Mouse (Mus musculus) midbrain, embryonic 16.5 days (tissue): ENCODE data around the gene Gm47995. TPM values are rescaled to one million over a fixed set of nuclear protein-coding genes. Genes with fewer than 3 reads are reported as not detected.

ENCODE experiments used
- ATAC-seq: fragments of 200-750 bp; cut with Nextera tagmentation; 2 replicates; pipeline ENCODE4 v1.8.0; 2017; ENCODE audit warnings: moderate TSS enrichment
- H3K27ac ChIP-seq: fragments of 300-500 bp; sonication (generic); 2 replicates; pipeline ENCODE4 v1.5.1; 2014; ENCODE audit warnings: mild to moderate bottlenecking, low read length, mixed read lengths
- H3K27me3 ChIP-seq: fragments of 300-500 bp; sonication (generic); 2 replicates; pipeline ENCODE4 v1.6.1; 2014; ENCODE audit warnings: low read depth, low read length, mixed read lengths; ENCODE audit not compliant: control insufficient read depth, insufficient read depth
- H3K36me3 ChIP-seq: fragments of 300-500 bp; sonication (generic); 2 replicates; pipeline ENCODE4 v1.6.1; 2014; ENCODE audit warnings: mild to moderate bottlenecking, low read length, moderate library complexity, mixed read lengths; ENCODE audit not compliant: control insufficient read depth, insufficient read depth
- H3K4me1 ChIP-seq: fragments of 300-500 bp; sonication (generic); 2 replicates; pipeline ENCODE4 v1.6.1; 2014; ENCODE audit warnings: mild to moderate bottlenecking, low read length, mixed read lengths; ENCODE audit not compliant: control insufficient read depth, insufficient read depth
- H3K4me2 ChIP-seq: fragments of 300-500 bp; sonication (generic); 2 replicates; pipeline ENCODE4 v1.6.1; 2014; ENCODE audit warnings: mild to moderate bottlenecking, low read length, mixed read lengths
- H3K4me3 ChIP-seq: fragments of 300-500 bp; sonication (generic); 2 replicates; pipeline ENCODE4 v1.5.1; 2014; ENCODE audit warnings: low read depth, mild to moderate bottlenecking, low read length, moderate library complexity, mixed read lengths
- H3K9ac ChIP-seq: fragments of 300-500 bp; sonication (generic); 2 replicates; pipeline ENCODE4 v1.6.1; 2014; ENCODE audit warnings: low read depth, low read length, mixed read lengths
- H3K9me3 ChIP-seq: fragments of 300-500 bp; sonication (generic); replicated peaks from 2 replicates; pipeline ENCODE4 v1.6.1; 2014; ENCODE audit warnings: mild to moderate bottlenecking, low read length, mixed read lengths; ENCODE audit not compliant: control insufficient read depth, poor library complexity, severe bottlenecking
- WGBS: fragments of 180-500 bp; shearing (Covaris S2); extraction: QIAGEN DNeasy Blood & Tissue Kit; methylation state at CpG from one replicate; pipeline ENCODE4 v1.1.7; 2014; 5-methylcytosine and 5-hydroxymethylcytosine counted together
- polyA plus RNA-seq: library from polyadenylated mRNA; unstranded; fragments of >200 nt; fragmentation: Nextera tagmentation; extraction: Ambion mirVana; gene quantifications from 2 replicates; pipeline ENCODE4 v1.2.1, GENCODE M21; 2015

Gm47995 gene
- polyA plus RNA-seq, 1 experiment from 2014 or later, result not detected

GRCm38 (mm10) chr1:151233756-151234155 lies 35.5 kb downstream of the Gm47995 start:
- Histone ChIP-seq H3K9ac (no peak overlapping the region), H3K27ac (no peak overlapping the region), H3K4me1 (no peaks in the 10 kb centered on the region), H3K4me3 (no peak overlapping the region), H3K36me3 (no peaks in the 10 kb centered on the region), H3K4me2 (no peak overlapping the region), H3K9me3 (no peaks in the 10 kb centered on the region; the same call in 1 of the 2 replicates), H3K27me3 (no peaks in the 10 kb centered on the region)
- WGBS, result 93% methylated on average over 3 of the region's 3 CpGs
- ATAC-seq, result no peak

DNA sequence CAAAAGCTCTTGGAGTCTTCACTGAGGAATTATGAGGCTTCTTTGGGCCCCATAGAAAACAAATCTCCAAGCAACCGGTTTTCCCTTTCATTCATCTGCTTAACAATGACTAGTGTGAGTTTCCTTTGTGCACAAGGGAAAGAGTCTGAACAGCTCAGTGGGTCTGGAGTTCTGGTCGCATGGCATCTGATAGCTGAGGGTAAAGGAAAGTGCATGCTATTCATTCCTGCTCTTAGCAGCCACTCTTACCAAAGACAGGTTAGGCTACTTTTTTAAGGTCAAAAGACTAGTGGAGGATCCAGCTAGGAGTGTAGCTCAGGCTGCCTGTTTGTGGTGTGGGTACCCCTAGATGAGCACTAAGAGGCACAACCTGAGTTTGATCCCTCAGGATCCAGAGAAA lies 37.3 kb downstream of the Gm47995 start:
- Histone ChIP-seq H3K4me3 (no peak overlapping the region), H3K9me3 (no peaks in the 10 kb centered on the region; the same call in 1 of the 2 replicates), H3K9ac (no peak overlapping the region), H3K27ac (no peak overlapping the region), H3K36me3 (no peaks in the 10 kb centered on the region), H3K4me2 (no peak overlapping the region), H3K27me3 (no peaks in the 10 kb centered on the region), H3K4me1 (no peaks in the 10 kb centered on the region)
- ATAC-seq, result no peak
- 2% methylated on average over 2 of the region's 2 CpGs for WGBS

DNA sequence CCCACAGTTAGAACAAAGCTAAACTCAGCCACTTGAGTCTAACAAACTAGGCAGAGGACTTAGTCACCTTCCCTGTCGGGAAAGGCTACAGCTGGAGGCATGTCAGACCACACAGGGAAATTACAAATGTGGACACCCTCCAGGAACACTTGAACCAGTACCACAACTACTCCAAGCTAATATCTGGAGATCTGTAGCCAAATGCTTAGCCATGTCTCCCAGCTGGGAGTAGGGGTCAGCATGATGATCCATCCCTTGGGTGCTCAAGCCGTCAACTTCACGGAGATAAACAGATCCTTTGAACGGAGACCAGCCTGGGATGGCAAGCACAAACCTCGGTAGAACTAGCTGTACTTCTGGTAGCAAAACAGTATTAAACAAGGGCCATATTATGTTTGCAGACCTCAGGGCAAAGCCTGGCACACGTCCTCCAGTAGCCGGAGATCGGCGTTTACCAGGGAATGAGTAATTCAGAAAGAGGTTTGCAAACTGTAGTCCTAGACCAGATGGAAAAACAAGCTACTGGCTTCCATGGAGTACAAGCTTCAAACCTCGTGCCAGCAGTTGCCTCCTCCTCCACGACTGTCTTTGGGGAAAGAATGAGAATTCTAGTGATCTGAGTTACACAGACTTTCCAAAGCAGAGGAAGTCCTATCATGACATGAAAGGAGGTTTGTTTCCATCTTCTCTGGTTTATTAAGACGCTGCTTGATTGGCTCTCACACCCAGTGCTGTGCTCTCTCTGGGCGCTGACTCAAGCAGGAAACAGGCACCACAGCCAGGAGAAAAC lies 38.1 kb downstream of the Gm47995 start:
- Histone ChIP-seq H3K4me1 (no peaks in the 10 kb centered on the region), H3K27me3 (no peaks in the 10 kb centered on the region), H3K4me3 (no peak overlapping the region), H3K9me3 (no peaks in the 10 kb centered on the region; the same call in 1 of the 2 replicates), H3K4me2 (no peak overlapping the region), H3K27ac (no peak overlapping the region), H3K9ac (no peak overlapping the region), H3K36me3 (no peaks in the 10 kb centered on the region)
- ATAC-seq, result no peak
- WGBS, result 79% methylated on average over 13 of the region's 13 CpGs

DNA sequence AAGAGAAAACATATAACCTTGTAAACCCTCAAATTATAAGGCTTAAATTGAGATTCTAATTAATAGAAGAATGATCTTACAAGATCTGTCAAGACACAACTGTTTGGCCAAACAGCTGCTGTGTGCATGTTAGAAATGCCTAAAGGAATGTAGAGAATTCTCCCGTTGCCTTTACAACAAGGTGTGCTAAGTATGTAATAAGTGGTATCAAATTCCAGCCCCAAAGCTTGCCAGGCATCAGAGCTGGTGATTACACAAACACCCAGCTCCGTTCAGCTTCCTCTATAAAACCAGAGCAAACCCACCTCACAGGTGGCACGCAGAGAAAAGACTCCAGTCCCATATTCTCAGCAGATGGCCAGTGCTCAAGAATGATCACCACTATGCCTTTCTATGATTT lies 39.5 kb downstream of the Gm47995 start:
- no peak overlapping the region for H3K4me2 ChIP-seq
- H3K4me3 ChIP-seq, result no peak overlapping the region
- 88% methylated on average over 3 of the region's 3 CpGs for WGBS
- H3K9me3 ChIP-seq, result no peaks in the 10 kb centered on the region; the same call in 1 of the 2 replicates
- H3K27ac ChIP-seq, result no peak overlapping the region
- no peaks in the 10 kb centered on the region for H3K36me3 ChIP-seq
- ATAC-seq, result no peak
- no peak overlapping the region for H3K9ac ChIP-seq
- no peaks in the 10 kb centered on the region for H3K27me3 ChIP-seq
- H3K4me1 ChIP-seq, result no peaks in the 10 kb centered on the region

DNA sequence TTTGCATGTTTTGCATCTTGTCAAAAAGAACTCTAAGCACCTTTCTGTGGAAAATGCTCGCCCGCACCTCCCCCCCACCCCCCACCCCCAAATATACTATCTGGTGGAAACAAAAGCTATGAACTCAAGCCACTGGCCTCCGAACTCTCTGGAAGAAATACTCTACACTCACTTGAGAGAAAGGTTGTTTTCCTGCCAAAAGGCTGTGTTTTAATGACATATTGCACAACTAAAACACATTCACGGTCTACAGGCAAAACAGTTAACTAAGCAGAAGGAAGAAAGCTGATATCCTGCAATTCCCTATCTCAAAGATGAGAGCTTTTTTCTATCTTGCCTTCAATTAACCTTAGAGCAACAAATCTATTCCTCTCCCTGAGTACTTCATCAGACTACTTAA lies 45.1 kb downstream of the Gm47995 start:
- Histone ChIP-seq H3K27me3 (no peaks in the 10 kb centered on the region), H3K4me3 (no peak overlapping the region), H3K4me1 (no peaks in the 10 kb centered on the region), H3K4me2 (no peak overlapping the region), H3K9ac (no peak overlapping the region), H3K36me3 (no peaks in the 10 kb centered on the region), H3K27ac (no peak overlapping the region), H3K9me3 (no peaks in the 10 kb centered on the region; the same call in 1 of the 2 replicates)
- WGBS, result 95% methylated on average over 4 of the region's 4 CpGs
- ATAC-seq, result no peak

DNA sequence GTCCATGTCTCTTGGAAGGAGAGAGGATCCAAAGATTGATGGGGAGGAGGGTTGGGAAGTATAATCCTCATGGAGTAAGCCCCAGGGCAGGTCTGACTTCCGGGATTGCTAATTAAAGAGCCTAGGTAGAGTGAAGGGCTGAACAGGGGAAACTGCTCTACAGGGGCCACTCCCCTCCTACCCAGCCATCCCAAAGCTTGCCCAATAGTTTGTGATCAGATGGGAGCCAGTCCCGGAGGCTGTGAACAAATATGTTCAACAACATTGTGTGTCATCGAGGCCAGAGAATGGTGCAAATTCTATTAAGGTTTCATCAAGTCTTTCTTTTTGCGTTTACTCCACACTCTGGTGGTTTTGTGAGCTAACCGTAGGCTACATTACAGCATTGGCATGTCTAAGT lies 45.8 kb downstream of the Gm47995 start:
- Histone ChIP-seq H3K36me3 (no peaks in the 10 kb centered on the region), H3K9me3 (no peaks in the 10 kb centered on the region; the same call in 1 of the 2 replicates), H3K4me1 (no peaks in the 10 kb centered on the region), H3K4me3 (no peak overlapping the region), H3K27ac (no peak overlapping the region), H3K27me3 (no peaks in the 10 kb centered on the region), H3K4me2 (no peak overlapping the region), H3K9ac (no peak overlapping the region)
- no peak for ATAC-seq
- WGBS, result 89% methylated on average over 5 of the region's 5 CpGs

GRCm38 (mm10) chr1:151244761-151245160 lies 46.5 kb downstream of the Gm47995 start:
- Histone ChIP-seq H3K9me3 (no peaks in the 10 kb centered on the region; the same call in 1 of the 2 replicates), H3K4me1 (no peaks in the 10 kb centered on the region), H3K4me3 (no peak overlapping the region), H3K27me3 (no peaks in the 10 kb centered on the region), H3K36me3 (no peaks in the 10 kb centered on the region), H3K4me2 (no peak overlapping the region), H3K9ac (no peak overlapping the region), H3K27ac (no peak overlapping the region)
- ATAC-seq, result no peak
- WGBS, result 94% methylated on average over 4 of the region's 4 CpGs

GRCm38 (mm10) chr1:151245165-151245564 lies 46.9 kb downstream of the Gm47995 start:
- 87% methylated on average over 10 of the region's 10 CpGs for WGBS
- no peak overlapping the region for H3K4me2 ChIP-seq
- H3K27me3 ChIP-seq, result no peaks in the 10 kb centered on the region
- ATAC-seq, result no peak
- no peaks in the 10 kb centered on the region for H3K36me3 ChIP-seq
- H3K9ac ChIP-seq, result no peak overlapping the region
- no peaks in the 10 kb centered on the region for H3K4me1 ChIP-seq
- H3K4me3 ChIP-seq, result no peak overlapping the region
- no peaks in the 10 kb centered on the region; the same call in 1 of the 2 replicates for H3K9me3 ChIP-seq
- H3K27ac ChIP-seq, result no peak overlapping the region

DNA sequence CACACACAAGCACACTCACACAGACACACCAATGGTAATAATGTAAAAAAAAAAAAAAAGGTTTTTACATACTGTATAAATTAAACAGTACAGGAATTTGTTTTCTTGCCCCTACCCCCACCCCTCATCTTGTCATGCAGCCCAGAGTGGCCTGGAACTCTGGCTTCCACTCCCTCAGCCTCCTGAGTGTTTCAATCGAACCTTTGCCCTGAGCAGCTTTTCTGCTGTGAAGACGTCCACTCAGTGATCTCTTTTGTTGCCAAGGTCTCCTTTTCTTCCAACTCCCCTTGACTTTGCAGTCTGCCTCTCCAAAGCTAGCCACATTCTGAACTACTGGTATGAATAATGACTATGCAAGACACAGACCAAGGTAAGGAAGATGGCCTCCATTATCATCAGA lies 47.6 kb downstream of the Gm47995 start:
- H3K27me3 ChIP-seq, result no peaks in the 10 kb centered on the region
- no peaks in the 10 kb centered on the region; the same call in 1 of the 2 replicates for H3K9me3 ChIP-seq
- H3K9ac ChIP-seq, result no peak overlapping the region
- ATAC-seq, result no peak
- H3K4me2 ChIP-seq, result no peak overlapping the region
- WGBS, result 55% methylated on average over 2 of the region's 2 CpGs
- no peaks in the 10 kb centered on the region for H3K4me1 ChIP-seq
- no peak overlapping the region for H3K4me3 ChIP-seq
- no peaks in the 10 kb centered on the region for H3K36me3 ChIP-seq
- H3K27ac ChIP-seq, result no peak overlapping the region
